Mouse (Mus musculus): ENCODE results near the gene Tufm.

DNA sequence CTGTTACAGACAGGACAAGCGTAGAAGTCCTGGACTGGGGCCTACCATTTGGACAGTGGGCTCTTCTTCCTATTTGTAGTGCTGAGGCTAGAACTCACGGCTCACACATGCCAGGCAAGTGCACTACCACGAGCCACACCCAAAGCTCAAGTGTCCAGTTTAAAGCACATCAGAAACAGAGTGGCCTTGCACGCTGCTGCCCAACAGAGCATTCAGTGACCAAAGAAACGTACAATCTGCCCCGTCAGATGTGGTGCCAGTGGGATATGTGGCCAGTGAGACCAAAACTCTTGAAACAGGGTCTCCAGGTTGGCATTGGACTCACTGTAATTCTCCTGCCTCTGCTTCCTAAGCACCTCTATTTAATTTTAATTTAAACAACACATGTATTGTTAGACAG, 36.5 kb upstream of the Tufm start:
- TF ChIP-seq CTCF (IDR thresholded peaks at IDR 0.05; ENCODE audit: low read depth, low read length) (no peak), POLR2A (IDR thresholded peaks at IDR 0.05; ENCODE audit: insufficient read depth, low read length) (no peak), EP300 (IDR thresholded peaks at IDR 0.05; ENCODE audit: insufficient read depth, low read depth, low read length) (no peak)
